In the genomic region with DNA sequence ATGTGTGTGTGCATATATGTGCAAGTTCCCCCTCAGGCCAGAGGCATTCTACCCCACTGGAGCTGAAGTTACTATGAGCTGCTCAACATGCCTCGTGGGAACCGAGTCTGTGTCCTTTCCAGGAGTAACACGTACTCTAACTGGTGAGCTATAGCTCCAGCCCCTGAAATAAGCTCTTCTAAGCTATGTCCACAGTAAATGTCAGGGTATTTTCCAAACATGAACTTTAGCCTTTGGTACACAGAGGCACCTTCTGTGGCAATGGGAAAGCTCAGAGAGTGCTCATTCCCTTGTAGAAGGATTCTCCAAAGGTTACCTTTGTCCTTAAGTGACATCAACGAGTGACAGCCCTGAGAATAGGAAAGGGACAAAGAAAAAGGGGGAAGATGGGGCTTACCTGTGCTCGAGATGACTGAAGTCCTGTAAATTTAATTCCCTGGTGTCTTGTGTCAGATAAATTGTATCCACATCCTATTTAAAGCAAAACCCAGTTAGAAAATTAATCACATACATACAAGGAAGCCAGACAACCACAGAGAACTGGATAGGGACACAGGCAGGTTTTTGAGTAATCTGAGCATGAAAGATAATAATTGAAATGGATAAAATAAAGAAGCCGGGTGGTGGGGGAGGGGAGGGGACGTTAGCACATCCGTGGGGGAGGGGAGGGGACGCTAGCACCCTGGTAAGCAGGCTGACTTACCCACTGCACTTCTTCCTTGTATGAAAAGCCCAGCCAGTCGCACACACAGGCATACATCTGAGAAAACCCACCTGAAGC, we compare ENCODE assay signal across 12 mouse cellular contexts.
"Had no signal": no experiment of that assay in that cellular context is flagged by ENCODE, and none has a peak within 500 bp of the region (broad histone marks: within the 10 kb centered on the region; RNA-seq: fewer than 3 reads in every experiment).

No protein-coding gene starts in this region.

- H3K36me3 ChIP-seq: limb, embryonic 10.5 days had no signal

- DNase-seq: kidney, adult 8-10 months; kidney, postnatal 4 days; lung, adult 2 months; lung, postnatal 36 days; right cerebral cortex, postnatal 14 days; thymus, postnatal 36 days had no signal

- ATAC-seq: intestine, embryonic 16.5 days; lung, postnatal 0 days; midbrain, embryonic 16.5 days had no signal

- H3K9me3 ChIP-seq: limb, embryonic 10.5 days had no signal

- H3K4me3 ChIP-seq: layer of hippocampus, adult 2 months; limb, embryonic 10.5 days had no signal

- H3K27ac ChIP-seq: kidney, postnatal 0 days; layer of hippocampus, adult 2 months; limb, embryonic 10.5 days had no signal
